Mouse (Mus musculus): ENCODE measurements at regions not wholly inside any gene's neighbourhood (a gene's known extent, or its start where the extent isn't known, plus 50 kb on each side); places are given as distances from the start of the nearest gene placed in this dataset.

DNA sequence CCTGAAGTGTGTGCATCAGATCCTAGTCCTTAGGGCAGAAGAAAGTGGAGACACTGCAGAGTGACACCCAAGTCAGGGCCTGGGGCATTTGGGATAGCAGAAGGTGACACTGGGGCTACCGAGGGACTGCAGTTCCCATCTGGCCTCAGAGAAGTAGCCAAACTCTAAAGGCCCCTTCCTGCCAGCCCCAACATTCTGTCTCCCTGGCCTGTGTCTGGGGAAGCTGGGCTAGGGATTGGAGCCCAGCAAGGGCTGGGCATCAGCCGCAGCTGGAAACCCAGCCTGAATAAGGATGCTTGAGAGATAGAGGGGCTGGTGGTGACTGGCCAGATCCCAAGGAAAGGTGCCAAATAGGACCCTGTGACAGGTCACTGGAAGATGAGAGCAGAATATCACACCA lies 177.2 kb downstream of the Ptpru start:
- TF ChIP-seq CTCF (IDR thresholded peaks at IDR 0.05; ENCODE audit: low read depth, low read length) (no peak), EP300 (IDR thresholded peaks at IDR 0.05; ENCODE audit: insufficient read depth, low read depth, low read length) (no peak), POLR2A (IDR thresholded peaks at IDR 0.05; ENCODE audit: insufficient read depth, low read length) (no peak)
- Histone ChIP-seq H3K27ac (ENCODE audit: insufficient read depth, low read length) (no peak overlapping the region), H3K27me3 (ENCODE audit: control insufficient read depth, insufficient read depth, low read length, poor library complexity, severe bottlenecking) (no peaks in the 10 kb centered on the region), H3K9ac (ENCODE audit: low read depth, poor library complexity, severe bottlenecking) (no peak overlapping the region), H3K4me3 (ENCODE audit: low read depth, low read length) (no peak overlapping the region), H3K36me3 (ENCODE audit: control insufficient read depth, insufficient read depth, low read length, poor library complexity, severe bottlenecking) (no peaks in the 10 kb centered on the region), H3K9me3 (replicated peaks; ENCODE audit: control insufficient read depth, insufficient read depth, low read length, poor library complexity, severe bottlenecking) (no peaks in the 10 kb centered on the region), H3K4me1 (ENCODE audit: control insufficient read depth, insufficient read depth, low read length) (no peaks in the 10 kb centered on the region)

GRCm38 (mm10) chr4:131671784-131672515 lies 166.1 kb downstream of the Ptpru start:
- Histone ChIP-seq H3K27ac (ENCODE audit: insufficient read depth, low read length) (no peak overlapping the region), H3K4me3 (ENCODE audit: low read depth, low read length) (no peak overlapping the region)
- TF ChIP-seq CTCF (IDR thresholded peaks at IDR 0.05; ENCODE audit: low read depth, low read length) (no peak), EP300 (IDR thresholded peaks at IDR 0.05; ENCODE audit: insufficient read depth, low read depth, low read length) (no peak), POLR2A (IDR thresholded peaks at IDR 0.05; ENCODE audit: insufficient read depth, low read length) (no peak)

DNA sequence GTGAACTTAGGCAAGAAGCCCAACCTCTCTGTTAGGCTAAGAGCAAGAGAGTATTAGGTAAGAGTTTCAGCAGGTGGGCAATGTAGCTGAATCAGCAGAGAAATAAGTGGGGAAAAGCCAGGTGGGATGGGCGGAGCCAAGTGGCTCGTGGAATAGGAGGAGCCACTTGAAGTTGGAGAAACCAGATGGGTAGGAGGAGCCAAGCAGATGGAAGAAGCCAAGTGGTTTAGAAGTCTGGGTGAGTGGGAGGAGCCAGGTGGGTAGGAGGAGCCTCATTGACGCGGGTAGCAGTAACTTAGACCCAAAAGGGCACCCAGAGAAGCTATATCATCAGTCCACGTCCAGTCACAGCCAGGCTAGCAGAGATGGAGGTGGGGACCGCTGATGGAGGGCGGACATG lies 160.1 kb downstream of the Ptpru start:
- Histone ChIP-seq H3K36me3 (ENCODE audit: control insufficient read depth, insufficient read depth, low read length, poor library complexity, severe bottlenecking) (no peaks in the 10 kb centered on the region), H3K9ac (ENCODE audit: low read depth, poor library complexity, severe bottlenecking) (no peak overlapping the region), H3K27ac (ENCODE audit: insufficient read depth, low read length) (no peak overlapping the region), H3K9me3 (replicated peaks; ENCODE audit: control insufficient read depth, insufficient read depth, low read length, poor library complexity, severe bottlenecking) (no peaks in the 10 kb centered on the region), H3K4me3 (ENCODE audit: low read depth, low read length) (peak overlapping the region; percentile 53), H3K27me3 (ENCODE audit: control insufficient read depth, insufficient read depth, low read length, poor library complexity, severe bottlenecking) (no peaks in the 10 kb centered on the region), H3K4me1 (ENCODE audit: control insufficient read depth, insufficient read depth, low read length) (no peaks in the 10 kb centered on the region)
- TF ChIP-seq CTCF (IDR thresholded peaks at IDR 0.05; ENCODE audit: low read depth, low read length) (no peak), EP300 (IDR thresholded peaks at IDR 0.05; ENCODE audit: insufficient read depth, low read depth, low read length) (no peak), POLR2A (IDR thresholded peaks at IDR 0.05; ENCODE audit: insufficient read depth, low read length) (no peak)

More at GRCm38 (mm10) chr4:131671784-131672515, 166.1 kb downstream of the Ptpru start:
- no peaks in the 10 kb centered on the region for H3K9me3 ChIP-seq (replicated peaks; ENCODE audit: control insufficient read depth, insufficient read depth, low read length, poor library complexity, severe bottlenecking)
- no peaks in the 10 kb centered on the region for H3K4me1 ChIP-seq (ENCODE audit: control insufficient read depth, insufficient read depth, low read length)
- no peak overlapping the region for H3K9ac ChIP-seq (ENCODE audit: low read depth, poor library complexity, severe bottlenecking)
- H3K36me3 ChIP-seq (ENCODE audit: control insufficient read depth, insufficient read depth, low read length, poor library complexity, severe bottlenecking): no peaks in the 10 kb centered on the region
- H3K27me3 ChIP-seq (ENCODE audit: control insufficient read depth, insufficient read depth, low read length, poor library complexity, severe bottlenecking): no peaks in the 10 kb centered on the region

GRCm38 (mm10) chr4:131683176-131683575 lies 154.9 kb downstream of the Ptpru start:
- Histone ChIP-seq H3K4me1 (ENCODE audit: control insufficient read depth, insufficient read depth, low read length) (no peaks in the 10 kb centered on the region), H3K27ac (ENCODE audit: insufficient read depth, low read length) (no peak overlapping the region), H3K4me3 (ENCODE audit: low read depth, low read length) (no peak overlapping the region), H3K36me3 (ENCODE audit: control insufficient read depth, insufficient read depth, low read length, poor library complexity, severe bottlenecking) (no peaks in the 10 kb centered on the region), H3K9ac (ENCODE audit: low read depth, poor library complexity, severe bottlenecking) (no peak overlapping the region), H3K9me3 (replicated peaks; ENCODE audit: control insufficient read depth, insufficient read depth, low read length, poor library complexity, severe bottlenecking) (no peaks in the 10 kb centered on the region; the same call in 1 of the 2 replicates), H3K27me3 (ENCODE audit: control insufficient read depth, insufficient read depth, low read length, poor library complexity, severe bottlenecking) (no peaks in the 10 kb centered on the region)
- TF ChIP-seq EP300 (IDR thresholded peaks at IDR 0.05; ENCODE audit: insufficient read depth, low read depth, low read length): no peak
- no peak for TF ChIP-seq POLR2A (IDR thresholded peaks at IDR 0.05; ENCODE audit: insufficient read depth, low read length)
- TF ChIP-seq CTCF (IDR thresholded peaks at IDR 0.05; ENCODE audit: low read depth, low read length): no peak

GRCm38 (mm10) chr4:131685544-131685943 lies 152.5 kb downstream of the Ptpru start:
- Histone ChIP-seq H3K9me3 (replicated peaks; ENCODE audit: control insufficient read depth, insufficient read depth, low read length, poor library complexity, severe bottlenecking) (no peaks in the 10 kb centered on the region; the same call in 1 of the 2 replicates), H3K27ac (ENCODE audit: insufficient read depth, low read length) (no peak overlapping the region), H3K9ac (ENCODE audit: low read depth, poor library complexity, severe bottlenecking) (no peak overlapping the region), H3K4me3 (ENCODE audit: low read depth, low read length) (no peak overlapping the region), H3K4me1 (ENCODE audit: control insufficient read depth, insufficient read depth, low read length) (no peaks in the 10 kb centered on the region), H3K27me3 (ENCODE audit: control insufficient read depth, insufficient read depth, low read length, poor library complexity, severe bottlenecking) (no peaks in the 10 kb centered on the region), H3K36me3 (ENCODE audit: control insufficient read depth, insufficient read depth, low read length, poor library complexity, severe bottlenecking) (no peaks in the 10 kb centered on the region)
- TF ChIP-seq CTCF (IDR thresholded peaks at IDR 0.05; ENCODE audit: low read depth, low read length) (no peak), EP300 (IDR thresholded peaks at IDR 0.05; ENCODE audit: insufficient read depth, low read depth, low read length) (no peak), POLR2A (IDR thresholded peaks at IDR 0.05; ENCODE audit: insufficient read depth, low read length) (no peak)

GRCm38 (mm10) chr4:131694232-131694631 lies 143.9 kb downstream of the Ptpru start:
- Histone ChIP-seq H3K36me3 (ENCODE audit: control insufficient read depth, insufficient read depth, low read length, poor library complexity, severe bottlenecking) (no peaks in the 10 kb centered on the region), H3K9ac (ENCODE audit: low read depth, poor library complexity, severe bottlenecking) (no peak overlapping the region), H3K27ac (ENCODE audit: insufficient read depth, low read length) (no peak overlapping the region), H3K4me3 (ENCODE audit: low read depth, low read length) (no peak overlapping the region), H3K9me3 (replicated peaks; ENCODE audit: control insufficient read depth, insufficient read depth, low read length, poor library complexity, severe bottlenecking) (no peaks in the 10 kb centered on the region), H3K4me1 (ENCODE audit: control insufficient read depth, insufficient read depth, low read length) (no peaks in the 10 kb centered on the region), H3K27me3 (ENCODE audit: control insufficient read depth, insufficient read depth, low read length, poor library complexity, severe bottlenecking) (no peaks in the 10 kb centered on the region)
- TF ChIP-seq CTCF (IDR thresholded peaks at IDR 0.05; ENCODE audit: low read depth, low read length) (no peak), POLR2A (IDR thresholded peaks at IDR 0.05; ENCODE audit: insufficient read depth, low read length) (no peak), EP300 (IDR thresholded peaks at IDR 0.05; ENCODE audit: insufficient read depth, low read depth, low read length) (no peak)

Data from ES-Bruce4 (cell line).